Mouse (Mus musculus) CD8-positive naive resting alpha-beta T cell, adult 2 months (primary cell): ENCODE measurements at regions not wholly inside any gene's neighbourhood (a gene's known extent, or its start where the extent isn't known, plus 50 kb on each side); places are given as distances from the start of the nearest gene placed in this dataset.
A peak's percentile ranks its signal among the peaks of the same experiment; 100 is the strongest.

Experiments
- DNase-seq, 2 experiments: peaks; one replicate each; pipeline ENCODE4 v3.0.0; 2022; ENCODE audit warnings: low read depth in 2 of 2, low spot score in 2 of 2

GRCm38 (mm10) chr14:72942571-72942970, 106.3 kb downstream of the Cysltr2 start:
- no peak for DNase-seq

DNA sequence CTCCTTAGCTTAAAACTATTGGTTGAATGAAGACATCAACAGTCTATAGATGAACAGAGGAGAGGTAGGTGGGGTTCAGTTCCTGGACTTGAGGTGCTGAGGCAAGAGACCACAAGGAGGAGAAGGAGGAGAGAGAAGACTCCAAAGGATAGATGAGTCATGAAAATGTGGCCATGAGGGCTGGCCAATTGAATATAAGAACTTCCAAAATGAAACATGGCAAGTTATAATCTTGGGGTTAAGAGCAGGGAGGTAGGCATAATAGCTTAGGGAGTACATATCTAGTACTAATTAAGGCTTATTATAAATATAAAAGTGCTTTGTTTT, 109.9 kb downstream of the Cysltr2 start:
- no peak for DNase-seq

- DNase-seq, result no peak
These were observed 110.4 kb downstream of the Cysltr2 start for GRCm38 (mm10) chr14:72938382-72939066.

DNA sequence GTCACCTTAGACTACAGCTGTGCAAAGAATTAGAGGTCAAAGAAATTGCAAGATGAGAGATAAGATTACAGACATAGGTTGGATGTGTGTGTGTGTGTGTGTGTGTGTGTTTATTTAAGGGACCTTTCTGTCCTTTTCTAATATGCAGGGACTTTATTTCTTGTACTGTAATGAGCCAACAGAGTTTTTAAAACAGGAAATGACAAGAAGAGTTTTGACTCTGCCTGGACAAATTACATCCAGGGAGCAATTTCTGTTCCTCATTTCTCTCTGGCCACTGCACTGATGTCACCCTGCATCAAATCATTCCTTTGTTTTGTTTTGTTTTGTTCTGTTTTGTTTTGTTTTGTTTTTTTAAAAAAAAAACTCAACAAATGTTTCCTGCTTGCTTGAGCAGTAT, 115.3 kb downstream of the Cysltr2 start:
- DNase-seq, result no peak

GRCm38 (mm10) chr14:72932296-72932695, 116.6 kb downstream of the Cysltr2 start:
- no peak for DNase-seq

GRCm38 (mm10) chr14:72901171-72901926, 147.6 kb downstream of the Cysltr2 start:
- no peak for DNase-seq

DNA sequence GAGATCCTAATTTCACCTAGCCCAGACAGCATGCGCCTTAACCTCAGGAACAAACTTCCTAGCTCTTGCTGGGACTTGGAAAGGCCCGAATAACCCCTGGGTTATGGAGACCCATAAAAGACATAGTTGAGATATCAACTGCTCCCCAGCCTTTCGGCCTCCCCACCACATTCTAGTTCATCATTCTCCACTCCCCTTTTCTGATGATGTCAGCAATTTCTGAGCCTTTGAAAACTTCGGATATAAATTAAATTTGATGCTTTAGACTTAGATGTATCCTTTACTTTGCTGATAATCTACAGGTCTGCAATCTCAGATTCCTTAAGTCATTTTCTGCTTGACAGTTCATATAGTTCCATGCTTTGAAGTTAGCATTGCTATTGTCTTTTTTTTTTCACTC, 149.3 kb downstream of the Cysltr2 start:
- DNase-seq, result no peak

DNA sequence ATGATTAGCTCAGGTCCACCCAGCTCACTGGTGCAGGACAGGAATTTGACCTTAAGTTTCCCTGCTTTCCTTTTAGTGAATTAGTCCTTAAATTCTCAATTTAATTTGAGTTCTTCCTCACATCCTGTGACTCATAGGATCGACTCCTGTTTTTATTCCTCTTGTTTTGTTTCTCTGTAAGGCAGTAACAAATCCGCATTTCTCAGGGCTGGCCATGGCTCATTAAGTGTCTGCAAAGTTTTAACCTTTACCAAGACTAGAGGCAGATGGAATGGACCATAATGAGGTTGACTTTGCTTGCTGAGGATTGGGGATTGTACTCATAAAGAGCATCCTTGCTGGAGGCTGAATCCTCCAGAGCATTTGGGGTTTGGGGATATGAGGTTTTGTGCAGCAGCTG, 156.6 kb downstream of the Cysltr2 start:
- no peak for DNase-seq

DNA sequence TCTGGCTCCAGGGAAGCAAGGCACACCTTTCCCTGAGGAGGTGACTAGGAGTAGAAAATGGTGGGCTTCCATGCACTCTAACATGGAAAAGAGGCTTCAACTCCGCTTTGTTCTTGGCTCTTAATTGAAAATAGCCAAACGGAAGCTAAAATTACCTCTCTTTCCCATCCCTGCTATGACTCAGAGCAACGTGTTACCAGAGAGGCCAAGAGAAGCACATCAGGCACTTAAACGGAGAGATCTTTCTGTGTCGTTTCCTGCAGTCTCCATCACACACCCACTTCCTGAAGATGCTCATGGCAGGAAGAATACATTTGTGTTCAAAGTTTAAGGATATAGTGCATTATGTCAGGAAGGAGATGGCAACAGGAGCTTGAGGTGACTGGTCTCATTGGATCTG, 159.3 kb downstream of the Cysltr2 start:
- no peak for DNase-seq

DNA sequence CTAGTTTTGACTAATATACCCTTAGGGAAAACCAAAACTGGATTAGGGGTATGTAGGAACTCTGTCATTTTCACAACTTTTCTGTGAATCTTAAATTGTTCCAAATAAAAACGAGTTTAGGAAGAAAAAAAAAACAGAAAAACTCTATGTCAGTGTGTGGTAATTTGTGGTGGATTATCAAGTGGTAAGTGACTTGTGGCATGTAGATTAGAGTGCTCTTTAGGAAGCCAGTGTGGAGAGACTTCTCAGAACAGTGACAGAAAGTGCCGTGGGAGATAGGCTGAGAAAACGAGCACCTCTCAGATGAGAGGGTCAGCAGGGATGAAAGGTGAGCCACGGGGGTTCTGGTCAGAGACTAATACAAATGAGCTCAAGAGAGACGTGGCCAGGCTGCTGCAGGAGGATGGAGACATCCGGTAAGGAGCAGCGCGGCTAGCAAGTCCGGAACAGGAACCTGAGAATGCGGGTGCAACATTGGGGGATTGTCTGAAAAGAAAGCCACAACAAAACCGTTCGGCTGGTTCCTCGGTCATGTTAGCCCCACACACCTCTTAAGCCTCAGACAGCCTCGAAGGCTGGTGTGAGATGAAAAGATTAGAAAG, 161.3 kb downstream of the Cysltr2 start:
- no peak for DNase-seq

DNA sequence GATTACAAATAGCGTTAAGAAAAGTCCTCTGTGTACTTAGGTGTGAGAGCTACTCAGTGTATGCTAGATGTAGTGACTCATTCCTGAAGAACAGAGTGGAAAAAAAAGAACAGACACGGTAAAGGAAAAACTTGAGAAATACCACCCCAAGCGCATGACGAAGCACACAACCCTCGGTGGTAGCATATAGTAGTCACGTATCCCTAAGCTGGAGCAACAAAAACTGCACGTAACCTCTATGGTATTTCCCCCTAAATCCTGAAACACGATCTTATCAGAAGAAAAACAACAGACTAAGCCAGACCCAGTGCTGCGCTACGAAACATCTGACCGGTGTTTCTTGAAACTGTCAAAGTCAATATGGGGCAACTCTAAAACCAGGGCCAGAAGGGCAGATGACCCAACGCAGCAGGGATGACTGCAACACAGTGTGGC, 162.0 kb downstream of the Cysltr2 start:
- DNase-seq, result no peak

GRCm38 (mm10) chr14:72885824-72886223, 163.1 kb downstream of the Cysltr2 start:
- no peak for DNase-seq

- no peak for DNase-seq
These were observed 164.4 kb downstream of the Cysltr2 start for GRCm38 (mm10) chr14:72884561-72884960.

GRCm38 (mm10) chr14:72877132-72877531, 167.3 kb upstream of the Fndc3a start:
- DNase-seq, result no peak

GRCm38 (mm10) chr14:72873494-72873893, 163.7 kb upstream of the Fndc3a start:
- DNase-seq, result no peak

DNA sequence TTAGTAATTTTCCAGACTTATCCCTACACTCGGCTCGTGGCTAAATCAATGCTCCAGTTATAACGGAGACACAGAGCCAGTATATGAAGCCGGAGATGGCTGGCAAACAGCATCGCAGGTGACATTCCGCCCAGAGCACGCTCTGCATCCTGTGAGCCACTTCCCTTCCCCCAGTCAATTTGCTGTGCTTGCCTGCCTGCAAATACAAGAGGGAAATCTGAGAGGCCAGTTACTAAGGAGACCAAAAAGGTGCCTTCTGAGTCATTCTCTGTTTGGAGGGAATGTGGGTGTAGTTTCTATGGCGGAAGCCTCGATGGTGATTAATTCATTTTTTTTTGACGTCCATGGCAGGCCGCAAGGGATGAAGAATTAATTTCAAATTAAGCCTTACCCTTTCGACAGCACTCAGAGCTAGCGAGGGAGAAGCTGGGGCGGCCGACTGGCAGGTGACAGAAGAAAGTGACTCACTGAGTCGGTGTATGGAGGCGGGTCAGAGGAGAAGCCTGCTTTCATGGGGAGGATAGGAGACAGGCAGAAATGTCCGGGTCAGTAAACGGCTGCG, 159.5 kb upstream of the Fndc3a start:
- no peak for DNase-seq

GRCm38 (mm10) chr14:72866896-72867295, 157.1 kb upstream of the Fndc3a start:
- no peak for DNase-seq

DNA sequence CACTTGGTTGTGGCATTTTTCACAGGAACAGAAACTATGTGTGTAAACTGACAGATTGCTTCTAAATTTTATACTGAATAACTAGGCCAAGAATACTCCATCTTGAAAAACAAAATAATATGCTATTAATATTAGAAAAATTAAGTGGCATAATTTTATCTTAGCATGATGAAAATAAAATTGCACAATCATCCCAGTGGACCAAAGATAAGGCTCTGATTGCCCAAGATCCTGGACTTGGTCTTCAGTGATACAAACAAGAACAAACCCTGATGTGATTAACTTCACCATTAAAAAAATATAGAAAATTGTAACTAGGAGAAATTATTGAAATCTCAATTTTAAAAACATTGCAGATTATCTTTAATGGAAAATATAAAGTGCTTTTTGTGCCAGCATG, 155.7 kb upstream of the Fndc3a start:
- no peak for DNase-seq

DNA sequence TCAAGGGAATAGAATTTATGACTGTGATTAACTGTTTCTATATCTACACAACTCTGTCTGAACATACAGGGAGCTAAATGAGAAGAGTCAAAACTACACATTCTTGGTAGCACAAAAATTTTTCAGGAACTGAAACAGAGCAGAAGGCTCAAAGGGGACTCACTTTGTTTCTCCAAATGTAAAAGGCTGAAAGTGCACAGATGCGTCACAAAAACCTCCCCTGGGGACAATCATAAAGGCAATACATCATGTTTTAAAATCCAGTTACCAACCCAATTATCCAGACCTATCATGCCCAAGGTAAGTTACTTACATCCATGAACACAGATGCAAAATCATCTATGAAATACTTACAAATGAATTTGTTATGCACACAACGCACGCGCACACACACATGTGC, 155.0 kb upstream of the Fndc3a start:
- no peak for DNase-seq

GRCm38 (mm10) chr14:72864130-72864529, 154.3 kb upstream of the Fndc3a start:
- no peak for DNase-seq

DNA sequence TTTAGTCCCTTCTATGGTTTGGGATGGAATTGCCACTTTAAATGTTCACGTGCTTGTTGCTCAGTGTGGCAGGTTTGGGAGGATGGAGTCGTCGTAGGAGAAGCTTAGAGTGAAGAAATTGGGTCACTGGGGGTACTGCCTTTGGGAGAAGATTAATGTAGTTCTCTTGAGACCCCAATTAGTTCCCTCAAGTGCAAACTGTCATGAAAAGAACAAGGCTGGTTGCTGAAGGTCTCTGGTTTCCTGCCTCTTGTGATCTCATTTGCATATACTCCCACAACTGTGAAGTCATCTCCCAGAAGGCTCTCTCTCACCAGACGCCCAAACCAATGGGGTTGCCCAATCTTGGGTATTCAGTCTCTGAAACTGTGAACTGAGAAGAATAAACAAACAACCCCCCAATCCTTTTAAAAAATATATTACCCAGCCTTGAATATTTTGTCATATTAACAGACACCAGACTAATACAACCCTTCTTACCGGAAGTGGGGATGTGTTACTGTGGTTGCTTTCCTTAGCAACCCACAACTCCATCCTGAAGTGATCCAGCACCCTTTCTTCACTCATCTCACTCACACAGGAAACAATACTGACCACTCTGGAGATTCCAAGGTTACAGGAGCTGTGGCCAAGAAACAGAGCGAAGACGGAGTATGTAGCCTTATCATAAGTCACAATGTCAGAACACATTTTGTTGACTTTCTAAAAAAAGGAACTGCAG, 153.2 kb upstream of the Fndc3a start:
- DNase-seq, result peak in 1 of 2 experiments; percentile 1
